Mouse (Mus musculus): Measurements from ENCODE around the gene Cyth1. TPM values are rescaled to one million over a fixed set of nuclear protein-coding genes. Genes with fewer than 3 reads are reported as not detected.

The Cyth1 gene
- polyA plus RNA-seq (2017; shearing (Covaris generic)): 100 to 1,000 TPM; 258 to 265 TPM

GRCm38 (mm10) chr11:118248150-118249011 lies at the start of gene Cyth1:
Gene Cyth1 (minus strand): TSS chr11:118248592.

GRCm38 (mm10) chr11:118289999-118290889 lies 41.9 kb upstream of the Cyth1 start, which contains the start of gene Usp36:
Gene Usp36 (minus strand): TSS chr11:118290244.

GRCm38 (mm10) chr11:118130534-118130933 lies 117.9 kb downstream of the Cyth1 start, which contains the start of gene Dnah17:
Gene Dnah17 (minus strand): TSS chr11:118130634.

Other genes starting within 250 kb of the Cyth1 start
- gene Dnah17, start 118.0 kb downstream of the Cyth1 start, polyA plus RNA-seq (2017; shearing (Covaris generic)): under 1 TPM; 0.34 to 0.43 TPM
- gene Usp36, start 41.7 kb upstream of the Cyth1 start, polyA plus RNA-seq (2017; shearing (Covaris generic)): 10 to 100 TPM; 19.3 to 19.4 TPM
- gene Cep295nl, start 93.9 kb upstream of the Cyth1 start, polyA plus RNA-seq (2017; shearing (Covaris generic)): under 1 TPM; 0.11 to 0.51 TPM
- 100 to 1,000 TPM; 106 to 118 TPM for gene Timp2, start 107.1 kb upstream of the Cyth1 start, polyA plus RNA-seq (2017; shearing (Covaris generic))
- 100 to 1,000 TPM; 157 to 183 TPM for gene Lgals3bp, start 153.5 kb upstream of the Cyth1 start, polyA plus RNA-seq (2017; shearing (Covaris generic))
- gene Cant1, start 170.5 kb upstream of the Cyth1 start, polyA plus RNA-seq (2017; shearing (Covaris generic)): 10 to 100 TPM; 42.9 to 54.0 TPM
- not detected for gene C1qtnf1, start 179.6 kb upstream of the Cyth1 start, polyA plus RNA-seq (2017; shearing (Covaris generic))
- 10 to 100 TPM; 12.3 to 13.7 TPM for gene Engase, start 228.2 kb upstream of the Cyth1 start, polyA plus RNA-seq (2017; shearing (Covaris generic))

Data from activated CD4-positive, CD25-positive, alpha-beta regulatory T cell (primary cell).